Mouse (Mus musculus) frontal cortex, adult 2 months (tissue): ENCODE results near the gene Nsmce4a. TPM values are rescaled to one million over a fixed set of nuclear protein-coding genes. Genes with fewer than 3 reads are reported as not detected.

Source experiments
- DNase-seq, 2 experiments: peaks; one replicate each; pipeline ENCODE4 v3.0.0; 2022; ENCODE audit warnings: low spot score in 1 of 2; ENCODE audit errors: extremely low spot score in 1 of 2
- polyA plus RNA-seq: library from polyadenylated mRNA; depleted of rRNA; stranded (reverse); fragments of >200 nt; gene quantifications from 2 replicates; pipeline ENCODE4 v1.2.3, GENCODE M21; 2012

Gene Nsmce4a
- polyA plus RNA-seq, 1 experiment = 49.5 TPM

DNA sequence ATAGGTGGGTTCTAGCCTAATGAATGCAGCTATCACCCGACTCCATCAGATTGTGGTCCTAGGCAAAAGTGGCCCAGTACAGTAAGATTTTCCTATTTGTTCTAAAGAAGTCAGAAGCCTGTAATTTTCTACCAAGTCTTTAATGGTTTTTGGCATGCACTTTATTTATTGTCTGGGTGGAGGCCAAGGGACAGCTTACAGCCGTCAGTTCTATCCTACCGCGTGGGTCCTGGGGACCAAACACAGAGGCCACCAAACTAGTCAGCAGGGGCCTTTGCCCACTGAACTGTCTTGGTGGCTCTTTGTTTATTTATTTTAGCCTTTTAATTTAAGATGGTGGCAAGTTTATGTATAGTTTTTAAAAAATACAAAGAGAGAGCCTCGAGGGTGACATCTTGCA, 5.7 kb upstream of the Nsmce4a start:
- DNase-seq = no peak

DNA sequence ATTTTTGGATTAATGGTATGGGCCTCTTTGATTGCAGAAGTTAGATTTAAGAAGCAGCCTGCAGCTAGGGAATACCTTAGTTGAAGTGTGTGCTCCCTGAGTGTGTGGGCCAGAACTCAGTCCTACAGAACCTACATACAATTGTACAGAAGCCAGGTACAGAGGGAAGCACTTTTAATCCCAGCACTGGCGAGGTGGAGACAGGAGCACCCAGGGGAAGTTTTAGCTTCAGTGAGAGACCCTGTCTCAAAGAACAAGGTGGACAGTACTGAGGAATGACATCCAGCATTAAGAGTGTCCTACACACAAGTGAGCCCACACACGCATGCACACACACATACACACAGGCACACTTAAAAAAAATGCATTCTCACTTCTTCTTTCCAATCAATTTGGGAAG, 5.1 kb upstream of the Nsmce4a start:
- no peak for DNase-seq

DNA sequence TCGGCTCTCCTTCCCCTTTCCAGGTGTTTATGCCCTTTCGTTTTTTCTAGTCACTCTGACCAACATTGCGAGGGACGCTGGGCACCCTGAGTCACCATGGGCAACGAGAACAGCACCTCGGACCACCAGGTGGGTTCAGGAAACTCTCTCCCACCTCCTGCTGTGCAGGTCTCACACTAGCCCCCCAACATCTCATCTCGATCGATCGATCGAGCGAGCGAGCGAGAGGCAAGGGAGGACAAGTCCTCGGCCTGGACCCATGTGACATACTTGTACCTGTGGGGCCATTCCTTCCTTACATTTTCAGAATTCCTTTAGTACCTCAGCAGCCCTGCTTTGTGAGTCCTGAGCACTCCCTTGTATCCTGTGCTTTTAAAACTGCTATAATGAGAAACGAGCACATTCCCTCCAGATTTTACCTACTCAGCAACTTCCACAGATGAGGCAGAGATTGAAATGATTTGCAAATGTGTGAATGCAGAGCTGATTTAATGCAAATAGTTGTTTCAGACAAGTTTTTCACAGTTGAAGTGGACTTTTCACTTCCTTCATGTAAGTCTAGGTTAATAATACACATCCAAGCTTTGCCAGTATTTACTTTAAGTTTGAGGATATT, 4.6 kb upstream of the Nsmce4a start, which contains the start of gene Tacc2:
Gene Tacc2 (plus strand): TSS at position 51 of the 616 bp plus-strand sequence.
- DNase-seq = no peak

DNA sequence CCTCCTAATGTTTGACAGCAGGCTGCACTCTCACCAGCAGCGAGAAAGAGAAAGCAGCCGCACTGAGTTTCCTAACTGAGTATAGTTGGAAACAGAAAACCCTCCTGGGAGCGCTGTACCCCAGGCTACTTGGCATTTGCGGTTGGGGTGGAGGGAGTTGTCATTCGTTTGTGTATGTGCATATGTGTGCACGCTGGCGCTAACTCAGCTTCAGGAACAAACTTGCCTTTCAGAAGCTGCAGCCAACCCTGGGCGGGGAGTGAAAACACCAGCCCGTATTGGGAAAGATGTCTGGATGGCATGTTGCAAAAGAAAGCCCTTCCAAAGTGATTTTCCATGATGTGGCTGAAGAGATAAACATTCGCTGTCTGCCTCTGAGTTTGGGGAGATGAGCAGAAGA, 4.1 kb upstream of the Nsmce4a start:
- peak in 1 of 2 experiments; percentile 31 for DNase-seq

DNA sequence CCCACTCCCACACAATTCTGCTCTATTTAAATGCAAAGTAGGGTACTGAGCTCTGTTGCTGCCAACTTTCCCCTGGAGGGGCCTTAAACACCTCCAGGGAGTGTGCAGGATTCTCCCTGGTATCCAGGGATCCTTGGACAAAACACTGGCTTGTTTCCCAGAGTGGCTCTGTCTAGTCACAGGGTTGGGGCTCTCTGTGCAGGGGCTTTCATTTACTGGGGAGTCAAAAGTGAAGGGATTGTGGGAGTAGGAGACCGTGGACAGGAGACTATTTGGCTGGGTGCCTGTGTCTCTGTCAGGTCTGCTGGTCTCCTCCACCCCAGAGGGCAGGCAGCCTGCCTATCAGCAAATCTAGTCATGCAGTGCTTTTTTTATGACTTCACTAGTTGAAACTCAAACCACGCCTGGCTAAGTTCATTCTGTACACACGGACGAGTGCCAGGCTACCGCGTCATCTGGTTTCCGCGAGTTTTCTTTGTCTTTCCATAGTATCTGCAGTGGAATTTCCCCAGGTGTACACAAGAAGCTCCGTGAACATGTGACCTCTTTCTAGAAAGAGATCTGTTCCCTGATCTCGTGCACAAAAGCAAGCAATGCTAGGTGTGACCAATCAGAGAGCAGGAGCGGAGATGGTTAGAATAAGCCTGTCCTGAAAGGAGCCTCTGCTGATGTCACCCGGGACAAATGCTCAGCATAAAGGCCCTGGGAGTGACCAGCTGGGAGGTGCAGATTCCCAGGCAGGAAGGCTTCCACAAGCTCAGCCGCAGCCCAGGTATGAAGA, 1.5 kb upstream of the Nsmce4a start:
- DNase-seq = no peak

DNA sequence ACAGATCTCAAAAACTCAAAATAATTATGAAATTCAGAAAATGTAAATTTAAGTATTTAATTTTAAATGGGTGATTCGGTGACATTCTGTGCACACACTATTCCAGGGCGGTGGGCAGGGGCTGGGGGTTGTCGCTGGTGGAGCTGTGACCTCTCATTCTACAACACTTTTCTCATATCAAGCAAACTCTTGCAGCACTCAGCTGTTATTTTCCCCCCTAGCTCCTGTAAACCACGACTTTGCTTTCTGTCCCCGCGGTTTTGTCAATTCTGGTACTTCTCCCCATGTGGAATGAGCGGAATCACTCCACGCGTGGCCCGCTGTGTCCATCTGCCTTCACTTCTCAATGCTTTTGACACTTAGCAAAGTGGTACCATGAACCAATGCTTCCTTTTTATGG, 828 bp upstream of the Nsmce4a start:
- DNase-seq = no peak

DNA sequence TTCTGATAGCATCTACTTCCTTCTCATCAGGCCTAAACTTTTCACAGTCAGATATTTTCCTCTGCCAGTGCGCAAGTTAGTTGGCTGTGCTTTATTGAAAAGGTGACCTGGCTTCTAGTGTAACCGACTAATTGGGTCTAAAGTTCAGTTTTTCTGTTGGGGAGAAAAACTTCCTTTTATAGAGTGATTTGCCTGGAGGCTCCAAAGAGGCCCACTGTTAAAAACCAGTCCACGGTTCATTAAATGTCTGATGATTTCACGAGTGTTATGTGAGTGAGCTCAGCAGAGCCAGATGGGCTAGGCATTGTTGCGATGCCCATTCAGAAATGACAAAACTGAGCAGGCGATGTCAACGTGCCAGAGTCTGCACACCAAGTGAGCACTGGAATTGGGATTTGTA, 2.4 kb downstream of the Nsmce4a start:
- DNase-seq = no peak

DNA sequence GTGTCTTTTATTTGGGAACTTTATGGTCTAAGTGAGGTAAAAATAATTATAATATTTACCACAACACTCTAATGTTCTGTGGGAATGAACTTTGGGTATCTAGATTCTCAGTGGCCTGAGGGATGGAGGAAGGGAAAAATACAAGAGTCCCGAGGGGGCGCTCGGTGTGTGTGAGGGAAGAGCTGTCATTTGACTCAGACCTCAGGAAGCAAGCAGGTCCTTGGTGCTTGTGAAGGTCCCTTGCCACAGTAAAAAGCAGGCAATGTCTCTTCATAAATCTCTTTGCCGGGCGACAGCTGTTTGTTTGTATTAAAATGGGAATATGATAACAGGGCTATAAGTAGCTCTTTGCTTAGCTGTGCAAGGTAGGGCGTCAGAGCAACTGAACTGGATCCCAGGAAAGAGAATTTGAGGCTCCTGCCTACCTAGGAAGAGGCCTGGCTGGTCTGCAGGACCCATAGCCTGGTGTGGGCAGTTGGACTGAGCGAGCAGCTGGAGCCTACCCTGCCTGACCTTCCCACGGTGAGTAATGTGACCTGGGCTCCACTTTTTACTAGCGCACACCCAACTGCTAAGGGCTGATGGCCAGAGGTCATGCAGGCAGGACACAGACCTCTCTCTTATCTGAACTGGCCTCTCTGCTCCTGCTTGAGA, 4.0 kb downstream of the Nsmce4a start:
- DNase-seq = no peak

DNA sequence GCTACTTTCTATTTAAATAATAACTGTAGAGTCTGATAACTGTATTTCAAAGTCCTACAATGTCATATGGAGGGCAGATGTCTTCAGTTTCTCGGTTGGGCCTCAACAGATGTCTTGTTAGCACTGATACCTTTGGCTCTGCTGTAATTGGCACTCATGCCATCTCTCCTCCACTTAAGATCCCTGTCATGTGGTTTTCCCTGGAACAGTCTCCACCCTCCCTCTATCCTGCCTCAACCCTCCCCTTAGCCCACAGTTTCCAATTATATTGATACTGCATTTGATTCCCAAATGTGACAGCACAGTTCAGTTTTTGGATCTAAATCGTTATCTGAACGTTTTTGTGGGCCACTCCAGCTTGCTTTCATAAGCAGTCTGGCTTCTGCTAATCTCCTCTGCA, 8.3 kb downstream of the Nsmce4a start:
- peak in 1 of 2 experiments; percentile 17 for DNase-seq

DNA sequence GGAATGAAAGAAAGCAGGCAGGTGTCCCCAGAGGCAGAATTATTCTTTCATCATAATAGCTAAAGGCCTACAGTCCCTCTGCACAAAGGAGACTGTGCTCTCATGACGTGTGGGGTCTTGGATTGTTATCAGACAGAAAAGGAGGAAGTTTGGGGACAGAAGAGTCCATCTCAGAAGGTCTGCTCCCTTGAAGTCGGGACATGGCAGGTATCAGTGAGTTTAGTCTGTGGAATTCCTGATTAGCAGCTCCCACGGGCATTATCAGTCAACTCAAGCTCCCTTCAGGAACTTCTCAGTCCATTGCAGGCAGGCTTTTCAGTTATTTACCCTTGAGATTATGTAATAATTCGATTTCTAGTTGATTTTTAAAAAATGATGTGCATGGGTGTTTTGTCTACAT, 9.0 kb downstream of the Nsmce4a start:
- DNase-seq = no peak

DNA sequence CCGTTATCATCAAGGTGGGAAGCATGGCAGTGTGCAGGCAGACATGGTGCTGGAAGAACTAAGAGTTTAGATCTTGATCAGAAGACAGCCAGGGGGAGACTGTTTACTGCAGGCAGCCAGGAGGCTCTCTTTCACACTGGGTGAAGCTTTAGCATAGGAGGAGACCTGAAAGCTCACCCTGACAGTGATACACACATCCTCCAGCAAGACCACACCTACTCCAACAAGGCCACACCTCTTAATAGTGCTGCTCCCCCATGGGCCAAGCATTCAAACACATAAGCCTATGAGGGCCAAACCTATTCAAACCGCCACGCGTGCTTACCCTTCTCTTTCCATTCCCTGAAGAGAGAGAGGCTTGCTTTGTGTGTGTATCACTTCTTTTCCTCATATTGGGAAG, 9.6 kb downstream of the Nsmce4a start:
- DNase-seq = no peak

DNA sequence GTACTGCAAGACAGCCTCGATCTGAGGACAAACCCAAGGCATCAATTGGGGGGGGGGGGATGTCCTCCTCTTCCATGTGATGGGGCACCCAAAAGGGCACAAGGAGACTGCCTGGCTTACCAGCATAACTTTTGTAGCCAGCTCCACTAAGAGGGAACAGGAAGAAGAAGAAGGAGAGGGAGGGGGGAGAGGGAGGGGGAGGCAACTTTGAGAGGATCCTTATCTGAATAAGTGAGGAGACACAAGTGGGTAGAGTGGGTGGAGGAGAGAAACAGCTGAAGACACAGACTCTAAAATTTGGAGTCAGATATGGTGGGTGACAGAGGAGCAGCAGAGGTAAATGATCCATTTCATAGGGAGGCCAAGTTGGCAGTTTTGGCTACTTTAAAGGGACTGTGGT, 12.0 kb downstream of the Nsmce4a start:
- no peak for DNase-seq

DNA sequence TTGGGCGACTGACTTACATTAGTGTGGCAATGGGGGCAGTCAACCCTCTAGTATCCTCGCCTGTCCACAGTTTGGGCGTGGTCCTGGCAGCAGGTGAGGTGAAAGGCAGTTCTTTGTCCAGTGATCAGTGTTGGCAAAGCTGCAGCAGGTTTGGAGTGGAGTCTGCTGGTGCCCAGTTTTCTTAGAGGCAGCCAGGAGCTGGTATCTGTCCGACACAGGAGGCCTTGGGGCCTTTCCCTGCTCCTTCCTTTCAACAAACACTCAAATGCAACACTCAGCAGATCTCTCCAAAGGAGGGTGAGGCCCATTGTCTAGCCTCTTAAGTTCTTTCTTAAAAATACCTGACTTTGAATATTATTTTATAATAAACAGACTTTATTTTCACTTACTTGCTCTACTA, 14.3 kb downstream of the Nsmce4a start:
- no peak for DNase-seq

DNA sequence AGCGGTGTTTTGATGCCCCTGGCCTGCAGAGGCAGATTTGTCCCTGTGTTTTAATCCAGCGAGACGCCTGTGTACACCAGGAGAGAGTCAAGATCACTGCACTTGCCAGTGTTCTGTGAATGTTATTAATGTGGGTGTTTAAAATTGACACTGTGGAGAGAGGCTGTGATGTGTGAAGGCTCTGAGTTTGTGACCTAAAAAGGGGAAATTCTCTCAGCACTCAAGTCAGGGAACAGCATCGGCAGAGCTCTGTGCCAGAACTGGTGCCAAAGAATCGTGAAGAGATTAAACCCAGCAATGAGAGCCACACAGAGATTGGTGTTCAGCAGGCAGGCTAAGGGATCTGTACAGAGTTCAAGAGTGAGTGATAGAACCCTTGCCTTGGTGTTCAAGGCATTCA, 17.3 kb downstream of the Nsmce4a start:
- DNase-seq = no peak

DNA sequence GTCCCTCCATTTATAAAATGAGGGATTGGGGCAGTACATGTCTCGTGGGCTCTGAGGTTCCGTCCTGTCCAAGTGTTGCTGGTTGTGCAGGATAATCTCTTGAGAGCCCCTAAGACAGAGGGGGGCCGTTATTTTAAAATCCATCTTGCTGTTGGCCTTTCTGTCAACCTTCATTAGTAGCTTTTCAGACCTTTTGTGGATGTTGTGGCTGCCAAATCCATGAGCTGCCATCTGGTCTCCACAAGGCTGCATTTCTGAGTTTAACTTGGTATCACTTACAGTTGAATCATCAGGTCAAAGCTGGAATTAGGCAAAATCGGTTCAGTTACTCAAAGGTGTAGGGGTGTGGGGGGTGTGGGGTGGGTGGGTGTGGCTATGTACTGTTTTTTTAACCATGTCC, 19.6 kb downstream of the Nsmce4a start:
- no peak for DNase-seq

DNA sequence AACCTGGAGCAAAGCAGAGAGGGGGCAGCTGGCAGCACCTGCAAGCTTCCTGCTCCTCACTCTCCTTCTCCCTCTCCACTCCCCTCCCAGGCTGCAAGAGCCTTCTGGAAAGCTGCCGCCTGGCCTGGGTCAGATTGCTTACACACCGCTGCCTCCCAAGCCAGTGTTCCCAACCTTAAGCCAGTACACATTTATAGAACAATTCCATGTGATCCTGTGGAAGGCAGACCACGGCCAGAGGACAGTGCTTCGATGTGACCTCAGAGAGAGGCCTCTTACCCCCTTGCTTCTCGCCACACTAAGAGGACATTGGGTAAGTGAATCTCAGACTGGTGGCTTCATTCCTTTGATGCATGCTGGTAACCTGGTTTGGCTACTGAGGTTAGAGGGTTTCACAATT, 20.1 kb downstream of the Nsmce4a start:
- DNase-seq = no peak

DNA sequence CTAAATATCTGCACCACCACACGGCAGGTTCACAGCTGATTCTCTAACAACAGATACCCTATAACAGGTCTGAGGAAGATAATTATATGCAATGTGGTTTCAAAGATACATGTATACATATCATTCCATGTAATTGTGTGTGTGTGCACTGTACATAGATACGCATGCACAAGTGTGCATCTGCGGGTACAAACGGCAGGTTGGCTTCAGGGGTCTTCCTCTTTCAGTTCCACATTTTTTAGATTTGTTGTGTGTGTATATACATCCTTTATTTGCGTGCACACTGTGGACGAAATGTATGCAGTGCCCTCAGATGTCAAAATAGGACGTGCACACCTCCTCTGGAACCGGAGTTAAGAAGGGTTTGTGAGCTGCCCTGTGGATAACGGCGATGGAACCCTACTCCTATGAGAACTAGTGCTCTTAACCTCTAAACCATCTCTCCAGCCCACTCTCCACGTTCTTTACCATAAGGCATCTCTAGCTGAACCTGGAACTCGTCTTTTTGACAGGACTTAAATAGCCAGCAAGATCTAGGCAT, 25.2 kb downstream of the Nsmce4a start:
- DNase-seq = no peak

DNA sequence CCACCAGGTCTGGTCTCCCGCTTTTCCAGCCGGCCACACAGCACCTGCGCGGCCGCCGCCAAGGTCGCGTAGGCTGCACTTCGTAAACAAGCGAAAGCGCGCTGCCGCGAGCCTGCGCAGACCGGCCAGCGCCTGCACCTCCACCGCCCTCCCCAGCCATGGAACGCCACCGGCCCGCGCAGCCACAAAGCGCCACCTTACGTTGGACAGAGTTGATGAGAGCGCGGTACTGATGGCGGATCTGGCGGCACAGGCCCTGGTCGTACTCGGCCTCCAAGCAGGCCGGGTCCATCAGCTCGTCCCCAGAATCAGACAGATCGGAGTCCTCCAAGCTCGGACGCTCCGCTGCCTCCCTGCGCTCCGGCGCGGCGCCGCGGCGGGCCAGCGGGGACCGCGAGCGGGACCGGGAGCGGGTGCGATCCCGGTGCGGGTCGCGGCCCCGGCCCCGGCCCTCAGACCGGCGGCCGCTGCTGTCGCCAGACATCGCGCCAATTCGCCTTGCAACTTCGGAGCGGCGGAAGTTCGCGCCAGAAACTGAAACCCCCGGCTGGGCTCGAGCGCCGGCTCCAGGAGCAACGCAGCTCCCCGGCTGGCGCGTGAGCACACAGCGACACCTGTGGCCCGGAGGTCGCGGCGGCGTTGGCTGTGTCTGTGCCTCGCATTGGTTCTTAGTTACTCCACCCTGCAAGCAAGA, 26.0 kb downstream of the Nsmce4a start:
- DNase-seq = peak; percentile 77 to 93

DNA sequence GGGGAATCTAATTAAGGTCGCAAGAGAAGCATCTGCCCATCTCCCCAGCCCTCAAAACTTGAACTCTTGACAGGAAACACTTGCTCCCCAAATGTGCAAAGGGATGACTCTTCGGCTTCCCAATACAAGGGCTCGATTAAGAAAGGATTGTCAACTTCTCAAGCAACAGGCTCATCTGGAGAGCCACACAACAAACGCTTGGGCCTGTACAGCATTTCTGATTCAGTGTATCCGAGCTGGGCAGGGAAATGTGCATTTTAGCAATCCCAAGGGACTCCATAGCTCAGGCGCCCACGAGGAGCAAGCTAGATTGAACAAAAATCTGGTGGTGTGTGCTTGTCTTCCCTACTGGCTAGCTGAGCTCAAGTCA, 26.5 kb downstream of the Nsmce4a start:
- no peak for DNase-seq

DNA sequence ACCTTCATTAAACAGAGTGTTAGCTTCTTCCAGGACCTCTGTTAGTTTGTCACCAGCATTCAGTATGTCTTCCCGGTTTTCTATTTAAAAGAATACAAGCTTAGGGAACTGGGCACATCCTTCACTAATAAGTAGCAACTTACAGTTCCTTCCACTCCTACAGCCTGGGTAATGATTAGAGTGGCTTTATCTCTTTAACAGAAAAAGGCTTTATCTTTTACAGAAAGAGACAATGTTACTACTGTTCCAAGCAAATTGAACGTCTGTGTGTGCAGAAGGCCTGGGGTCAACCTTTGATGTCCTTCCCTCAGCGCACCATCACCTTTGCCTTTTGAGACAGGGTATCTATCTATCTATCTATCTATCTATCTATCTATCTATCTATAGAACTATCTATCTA, 27.0 kb downstream of the Nsmce4a start:
- DNase-seq = no peak

DNA sequence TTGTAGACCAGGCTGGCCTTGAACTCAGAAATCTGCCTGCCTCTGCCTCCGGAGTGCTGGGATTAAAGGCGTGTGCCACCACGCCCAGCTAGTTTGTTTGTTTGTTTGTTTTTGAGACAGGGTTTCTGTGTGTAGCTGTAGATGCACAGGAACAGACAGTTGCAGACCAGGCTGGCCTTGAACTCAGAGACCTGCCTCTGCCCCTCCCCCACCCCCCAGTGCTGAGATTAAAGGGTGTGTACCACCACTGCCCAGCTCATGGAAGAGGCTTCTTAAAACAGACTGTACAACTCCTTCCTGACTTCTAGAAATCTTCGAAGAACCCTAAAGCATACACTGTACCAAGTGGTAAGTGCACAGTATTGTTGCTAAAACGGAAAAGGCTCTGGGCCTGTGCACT, 27.5 kb downstream of the Nsmce4a start:
- no peak for DNase-seq
